Comparison of ENCODE assay signal across 14 mouse cellular contexts in genomic region chr4:148923976-148924375, GRCm38 (mm10).
A peak's percentile ranks its signal among the peaks of the same experiment; 100 is the strongest.
DNase-seq lines count a peak whose midpoint lies in the region; ATAC-seq and TF ChIP-seq lines count a peak whose summit lies in the region.
"Had no signal": no experiment of that assay in that cellular context is flagged by ENCODE, and none has a peak within 500 bp of the region (broad histone marks: within the 10 kb centered on the region; RNA-seq: fewer than 3 reads in every experiment).

No protein-coding gene starts in this region.

- TF ChIP-seq CTCF in small intestine, adult 2 months (IDR thresholded peaks at IDR 0.05; ENCODE audit: extremely low read depth, insufficient read length, insufficient replicate concordance, low read depth, low read length) = no peak

- H3K27me3 ChIP-seq in forebrain, embryonic 10.5 days (ENCODE audit: poor library complexity, severe bottlenecking) = peaks cover 100% of the 10 kb centered on the region
- H3K27me3 ChIP-seq in forebrain, embryonic 16.5 days (replicated peaks; ENCODE audit: control insufficient read depth, insufficient read depth, low read length) = peaks cover 19% of the 10 kb centered on the region
- peaks cover 24% of the 10 kb centered on the region for H3K27me3 ChIP-seq in hindbrain, embryonic 11.5 days (ENCODE audit: control insufficient read depth, insufficient read depth, low read length)
- H3K27me3 ChIP-seq in hindbrain, embryonic 12.5 days = peaks cover 78% of the 10 kb centered on the region
- H3K27me3 ChIP-seq in midbrain, embryonic 10.5 days (ENCODE audit: low read depth, poor library complexity, severe bottlenecking) = peaks cover 100% of the 10 kb centered on the region
- H3K27me3 ChIP-seq in midbrain, embryonic 13.5 days = peaks cover 95% of the 10 kb centered on the region
- H3K27me3 ChIP-seq in small intestine, adult 2 months (ENCODE audit: control insufficient read depth, insufficient read depth, low read length) = no peaks in the 10 kb centered on the region

- H3K4me1 ChIP-seq in forebrain, embryonic 10.5 days = peaks cover 87% of the 10 kb centered on the region
- H3K4me1 ChIP-seq in forebrain, embryonic 16.5 days (replicated peaks; ENCODE audit: control insufficient read depth, insufficient read depth, low read length) = peaks cover 20% of the 10 kb centered on the region
- H3K4me1 ChIP-seq in hindbrain, embryonic 11.5 days (replicated peaks; ENCODE audit: control insufficient read depth, insufficient read depth, low read length) = peaks cover 35% of the 10 kb centered on the region
- H3K4me1 ChIP-seq in hindbrain, embryonic 12.5 days = peaks cover 93% of the 10 kb centered on the region
- H3K4me1 ChIP-seq in midbrain, embryonic 10.5 days = peaks cover 85% of the 10 kb centered on the region
- H3K4me1 ChIP-seq in midbrain, embryonic 13.5 days (replicated peaks) = peaks cover 77% of the 10 kb centered on the region
- H3K4me1 ChIP-seq in small intestine, adult 2 months (ENCODE audit: control insufficient read depth, insufficient read depth, insufficient read length, low read length) = peaks cover 4% of the 10 kb centered on the region; the same call in 1 of the 2 replicates

- H3K9me3 ChIP-seq in forebrain, embryonic 10.5 days = no peaks in the 10 kb centered on the region
- no peaks in the 10 kb centered on the region for H3K9me3 ChIP-seq in forebrain, embryonic 16.5 days (ENCODE audit: control insufficient read depth, low read length)
- H3K9me3 ChIP-seq in hindbrain, embryonic 11.5 days (ENCODE audit: control insufficient read depth, low read length) = no peaks in the 10 kb centered on the region
- no peaks in the 10 kb centered on the region for H3K9me3 ChIP-seq in hindbrain, embryonic 12.5 days (replicated peaks)
- no peaks in the 10 kb centered on the region for H3K9me3 ChIP-seq in midbrain, embryonic 10.5 days (replicated peaks)
- H3K9me3 ChIP-seq in midbrain, embryonic 13.5 days = no peaks in the 10 kb centered on the region
- H3K9me3 ChIP-seq: embryonic facial prominence, embryonic 10.5 days; liver, embryonic 15.5 days had no signal

- no peak for DNase-seq in forebrain, embryonic 10.5 days (ENCODE audit: extremely low spot score, low spot score)
- peak; percentile 5 for DNase-seq in hindbrain, embryonic 11.5 days (ENCODE audit: low spot score)
- DNase-seq in midbrain, embryonic 10.5 days (ENCODE audit: low spot score) = no peak
- DNase-seq in cerebellum, postnatal 25 days = no peak
- DNase-seq: adrenal gland, adult 8-10 months; cerebellum, adult 9-11 months; heart, postnatal 14 days; thymus, postnatal 14 days had no signal

- no peak overlapping the region for H3K4me2 ChIP-seq in forebrain, embryonic 16.5 days (ENCODE audit: low read length)
- no peak overlapping the region for H3K4me2 ChIP-seq in hindbrain, embryonic 11.5 days (replicated peaks; ENCODE audit: low read depth, low read length)
- no peak overlapping the region for H3K4me2 ChIP-seq in hindbrain, embryonic 12.5 days (replicated peaks)
- no peak overlapping the region for H3K4me2 ChIP-seq in midbrain, embryonic 13.5 days (replicated peaks)
- H3K4me2 ChIP-seq: liver, embryonic 15.5 days had no signal

- H3K36me3 ChIP-seq in forebrain, embryonic 10.5 days (replicated peaks) = peaks cover 3% of the 10 kb centered on the region; the same call in 1 of the 2 replicates
- H3K36me3 ChIP-seq in forebrain, embryonic 16.5 days (ENCODE audit: control insufficient read depth, insufficient read depth) = no peaks in the 10 kb centered on the region
- no peaks in the 10 kb centered on the region for H3K36me3 ChIP-seq in hindbrain, embryonic 11.5 days (ENCODE audit: control insufficient read depth, insufficient read depth, low read length)
- no peaks in the 10 kb centered on the region for H3K36me3 ChIP-seq in hindbrain, embryonic 12.5 days
- H3K36me3 ChIP-seq in midbrain, embryonic 10.5 days = no peaks in the 10 kb centered on the region
- H3K36me3 ChIP-seq in midbrain, embryonic 13.5 days = no peaks in the 10 kb centered on the region
- H3K36me3 ChIP-seq in small intestine, adult 2 months (ENCODE audit: control insufficient read depth, insufficient read depth, low read length) = peaks cover 26% of the 10 kb centered on the region
- H3K36me3 ChIP-seq: embryonic facial prominence, embryonic 10.5 days; liver, embryonic 15.5 days had no signal

- H3K4me3 ChIP-seq in forebrain, embryonic 10.5 days = no peak overlapping the region
- H3K4me3 ChIP-seq in forebrain, embryonic 16.5 days (replicated peaks; ENCODE audit: low read length) = no peak overlapping the region
- no peak overlapping the region for H3K4me3 ChIP-seq in hindbrain, embryonic 11.5 days (ENCODE audit: low read depth, low read length)
- no peak overlapping the region for H3K4me3 ChIP-seq in hindbrain, embryonic 12.5 days
- H3K4me3 ChIP-seq in midbrain, embryonic 10.5 days = no peak overlapping the region
- H3K4me3 ChIP-seq in midbrain, embryonic 13.5 days (replicated peaks) = no peak overlapping the region
- no peak overlapping the region for H3K4me3 ChIP-seq in small intestine, adult 2 months (ENCODE audit: low read depth, low read length)
- H3K4me3 ChIP-seq: embryonic facial prominence, embryonic 10.5 days; liver, embryonic 15.5 days had no signal

- no peak for ATAC-seq in forebrain, embryonic 16.5 days
- no peak for ATAC-seq in hindbrain, embryonic 11.5 days (ENCODE audit: low FRiP score)
- ATAC-seq in hindbrain, embryonic 12.5 days (ENCODE audit: low FRiP score) = no peak
- no peak for ATAC-seq in midbrain, embryonic 13.5 days

- H3K9ac ChIP-seq in forebrain, embryonic 16.5 days (replicated peaks; ENCODE audit: low read depth, low read length) = no peak overlapping the region
- no peak overlapping the region for H3K9ac ChIP-seq in hindbrain, embryonic 11.5 days (ENCODE audit: low read depth, low read length)
- H3K9ac ChIP-seq in hindbrain, embryonic 12.5 days = no peak overlapping the region
- no peak overlapping the region for H3K9ac ChIP-seq in midbrain, embryonic 13.5 days (replicated peaks)
- H3K9ac ChIP-seq: liver, embryonic 15.5 days had no signal

- no peak for TF ChIP-seq POLR2A in small intestine, adult 2 months (IDR thresholded peaks at IDR 0.05; ENCODE audit: low read depth, low read length)

- 0 out of 2 replicates have a peak overlapping the region, but pooled peaks have one; percentile 22 for H3K27ac ChIP-seq in forebrain, embryonic 10.5 days
- H3K27ac ChIP-seq in forebrain, embryonic 16.5 days (ENCODE audit: low read length) = no peak overlapping the region
- peak overlapping the region; percentile 42 for H3K27ac ChIP-seq in hindbrain, embryonic 11.5 days (ENCODE audit: low read depth, low read length)
- H3K27ac ChIP-seq in hindbrain, embryonic 12.5 days = no peak overlapping the region
- H3K27ac ChIP-seq in midbrain, embryonic 10.5 days (replicated peaks) = 0 out of 2 replicates have a peak overlapping the region, but pooled peaks have one; percentile 42
- H3K27ac ChIP-seq in midbrain, embryonic 13.5 days = no peak overlapping the region
- H3K27ac ChIP-seq in small intestine, adult 2 months (ENCODE audit: insufficient read depth, low read depth, low read length) = peak overlapping the region; percentile 8; the same call in 1 of the 2 replicates
- H3K27ac ChIP-seq: embryonic facial prominence, embryonic 10.5 days; liver, embryonic 15.5 days had no signal

- 75% methylated on average over 8 of the region's 8 CpGs for WGBS in forebrain, embryonic 10.5 days
- WGBS in forebrain, embryonic 16.5 days = 63% methylated on average over 8 of the region's 8 CpGs
- WGBS in hindbrain, embryonic 11.5 days = 71% methylated on average over 8 of the region's 8 CpGs
- 70% methylated on average over 8 of the region's 8 CpGs for WGBS in hindbrain, embryonic 12.5 days
- 72% methylated on average over 8 of the region's 8 CpGs for WGBS in midbrain, embryonic 10.5 days
- WGBS in midbrain, embryonic 13.5 days = 63% methylated on average over 8 of the region's 8 CpGs
- WGBS in small intestine, adult 2 months = 76% methylated on average over 8 of the region's 8 CpGs

Comparison
In these comparisons a context has a peak if more than half of its experiments do, and no peak if none do; other contexts are left out.
1. H3K27ac ChIP-seq: peak in forebrain, embryonic 10.5 days (single experiment), hindbrain, embryonic 11.5 days (single experiment), midbrain, embryonic 10.5 days (single experiment) and small intestine, adult 2 months (single experiment); none in forebrain, embryonic 16.5 days (single experiment), hindbrain, embryonic 12.5 days (single experiment) and midbrain, embryonic 13.5 days (single experiment).